Mouse (Mus musculus): ENCODE measurements around the gene Spag7. TPM values are rescaled to one million over a fixed set of nuclear protein-coding genes. Genes with fewer than 3 reads are reported as not detected.

Spag7 gene
- polyA plus RNA-seq, 2 experiments: 27.4 to 42.0 TPM

GRCm38 (mm10) chr11:70681897-70682581, 12.8 kb upstream of the Spag7 start:
- DNase-seq (ENCODE audit: low read depth in 3 of 3, low spot score in 3 of 3) (no peak), ATAC-seq (ENCODE audit: insufficient read depth) (peak; percentile 17; the same call in 1 of the 2 replicates)
- no peaks in the 10 kb centered on the region; the same call in 1 of the 2 replicates for H3K36me3 ChIP-seq (replicated peaks; ENCODE audit: control insufficient read depth, insufficient read depth, low read depth)
- no peaks in the 10 kb centered on the region for H3K27me3 ChIP-seq (ENCODE audit: control insufficient read depth, insufficient read depth, low read length)
- H3K9ac ChIP-seq (replicated peaks): no peak overlapping the region
- peaks cover 0 to 25% of the 10 kb centered on the region in 2 experiments; a peak in 2 of 4 replicates for H3K4me1 ChIP-seq (replicated peaks; ENCODE audit: control insufficient read depth in 2 of 2, insufficient read depth in 2 of 2, low read length in 1 of 2)
- no peak overlapping the region for H3K4me2 ChIP-seq (ENCODE audit: low read depth)
- no peak overlapping the region for H3K4me3 ChIP-seq (ENCODE audit: insufficient read depth in 1 of 2, low read depth in 2 of 2, low read length in 2 of 2)
- TF ChIP-seq EP300 (IDR thresholded peaks at IDR 0.05; ENCODE audit: low read depth) (no peak), CTCF (IDR thresholded peaks at IDR 0.05; ENCODE audit: low read depth) (peak; percentile 64)
- H3K9me3 ChIP-seq (ENCODE audit: control insufficient read depth, low read length): no peaks in the 10 kb centered on the region
- H3K27ac ChIP-seq: no peak overlapping the region
- 58% methylated on average over 11 of the region's 11 CpGs for WGBS (ENCODE audit: insufficient replicate concordance)

- H3K4me2 ChIP-seq (ENCODE audit: low read depth): no peak overlapping the region
- WGBS (ENCODE audit: insufficient replicate concordance): 79% methylated on average over 12 of the region's 12 CpGs
- H3K27ac ChIP-seq: no peak overlapping the region
- H3K9me3 ChIP-seq (ENCODE audit: control insufficient read depth, low read length): no peaks in the 10 kb centered on the region
- ATAC-seq (ENCODE audit: insufficient read depth) (no peak), DNase-seq (ENCODE audit: low read depth in 3 of 3, low spot score in 3 of 3) (no peak)
- peaks cover 0 to 22% of the 10 kb centered on the region in 2 experiments; a peak in 2 of 4 replicates for H3K4me1 ChIP-seq (replicated peaks; ENCODE audit: control insufficient read depth in 2 of 2, insufficient read depth in 2 of 2, low read length in 1 of 2)
- no peak for TF ChIP-seq EP300 (IDR thresholded peaks at IDR 0.05; ENCODE audit: low read depth)
- no peaks in the 10 kb centered on the region for H3K27me3 ChIP-seq (ENCODE audit: control insufficient read depth, insufficient read depth, low read length)
- no peak overlapping the region for H3K9ac ChIP-seq (replicated peaks)
- no peak overlapping the region for H3K4me3 ChIP-seq (ENCODE audit: insufficient read depth in 1 of 2, low read depth in 2 of 2, low read length in 2 of 2)
- no peaks in the 10 kb centered on the region; the same call in 1 of the 2 replicates for H3K36me3 ChIP-seq (replicated peaks; ENCODE audit: control insufficient read depth, insufficient read depth, low read depth)
Observed at GRCm38 (mm10) chr11:70681170-70681569, 12.0 kb upstream of the Spag7 start.

- no peaks in the 10 kb centered on the region for H3K27me3 ChIP-seq (ENCODE audit: control insufficient read depth, insufficient read depth, low read length)
- no peak for TF ChIP-seq CTCF (IDR thresholded peaks at IDR 0.05; ENCODE audit: low read depth)
- no peak for TF ChIP-seq EP300 (IDR thresholded peaks at IDR 0.05; ENCODE audit: low read depth)
- 45% methylated on average over 8 of the region's 8 CpGs for WGBS (ENCODE audit: insufficient replicate concordance)
- no peak overlapping the region for H3K4me2 ChIP-seq (ENCODE audit: low read depth)
- H3K9me3 ChIP-seq (ENCODE audit: control insufficient read depth, low read length): no peaks in the 10 kb centered on the region
- ATAC-seq (ENCODE audit: insufficient read depth) (no peak), DNase-seq (ENCODE audit: low read depth in 3 of 3, low spot score in 3 of 3) (no peak)
- H3K4me3 ChIP-seq (ENCODE audit: insufficient read depth in 1 of 2, low read depth in 2 of 2, low read length in 2 of 2): no peak overlapping the region
- no peak overlapping the region for H3K27ac ChIP-seq
- no peaks in the 10 kb centered on the region; the same call in 1 of the 2 replicates for H3K36me3 ChIP-seq (replicated peaks; ENCODE audit: control insufficient read depth, insufficient read depth, low read depth)
- peaks cover 0 to 22% of the 10 kb centered on the region in 2 experiments; a peak in 2 of 4 replicates for H3K4me1 ChIP-seq (replicated peaks; ENCODE audit: control insufficient read depth in 2 of 2, insufficient read depth in 2 of 2, low read length in 1 of 2)
- no peak overlapping the region for H3K9ac ChIP-seq (replicated peaks)
Observed at GRCm38 (mm10) chr11:70679894-70680293, 10.7 kb upstream of the Spag7 start.

DNA sequence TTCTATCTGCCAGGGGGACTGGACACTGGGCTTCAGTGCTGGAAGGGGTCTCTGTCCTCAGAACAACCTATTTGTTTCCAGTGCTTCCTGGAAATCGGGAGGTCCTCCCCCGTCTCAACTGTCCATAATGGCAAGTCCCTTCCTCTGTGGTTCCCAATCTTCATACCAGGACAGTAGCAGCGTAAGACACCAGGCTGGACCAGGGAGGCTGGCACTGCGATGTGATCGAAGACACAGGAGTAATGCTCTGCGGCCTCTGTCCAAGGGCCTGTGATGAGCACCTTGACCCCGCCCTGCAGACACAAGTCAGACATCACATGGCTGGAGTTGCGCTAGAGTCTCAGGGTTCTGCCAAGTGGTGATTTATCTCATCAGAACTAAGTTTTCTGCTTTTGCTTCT, 10.1 kb upstream of the Spag7 start:
- Histone ChIP-seq H3K4me2 (ENCODE audit: low read depth) (no peak overlapping the region), H3K4me1 (replicated peaks; ENCODE audit: control insufficient read depth in 2 of 2, insufficient read depth in 2 of 2, low read length in 1 of 2) (peaks cover 0 to 22% of the 10 kb centered on the region in 2 experiments; a peak in 2 of 4 replicates), H3K27me3 (ENCODE audit: control insufficient read depth, insufficient read depth, low read length) (no peaks in the 10 kb centered on the region), H3K9me3 (ENCODE audit: control insufficient read depth, low read length) (no peaks in the 10 kb centered on the region), H3K36me3 (replicated peaks; ENCODE audit: control insufficient read depth, insufficient read depth, low read depth) (no peaks in the 10 kb centered on the region; the same call in 1 of the 2 replicates), H3K9ac (replicated peaks) (no peak overlapping the region), H3K27ac (no peak overlapping the region), H3K4me3 (ENCODE audit: insufficient read depth in 1 of 2, low read depth in 2 of 2, low read length in 2 of 2) (no peak overlapping the region)
- no peak for TF ChIP-seq EP300 (IDR thresholded peaks at IDR 0.05; ENCODE audit: low read depth)
- TF ChIP-seq CTCF (IDR thresholded peaks at IDR 0.05; ENCODE audit: low read depth): no peak
- DNase-seq (ENCODE audit: low read depth in 3 of 3, low spot score in 3 of 3): no peak
- ATAC-seq (ENCODE audit: insufficient read depth): no peak
- WGBS (ENCODE audit: insufficient replicate concordance): 78% methylated on average over 8 of the region's 8 CpGs

GRCm38 (mm10) chr11:70678576-70678975, 9.4 kb upstream of the Spag7 start:
- Histone ChIP-seq H3K4me2 (ENCODE audit: low read depth) (no peak overlapping the region), H3K4me1 (replicated peaks; ENCODE audit: control insufficient read depth in 2 of 2, insufficient read depth in 2 of 2, low read length in 1 of 2) (peaks cover 0 to 22% of the 10 kb centered on the region in 2 experiments; a peak in 2 of 4 replicates), H3K27ac (0 out of 2 replicates have a peak overlapping the region, but pooled peaks have one; percentile 39), H3K9ac (replicated peaks) (no peak overlapping the region), H3K4me3 (ENCODE audit: insufficient read depth in 1 of 2, low read depth in 2 of 2, low read length in 2 of 2) (no peak overlapping the region), H3K9me3 (ENCODE audit: control insufficient read depth, low read length) (no peaks in the 10 kb centered on the region), H3K27me3 (ENCODE audit: control insufficient read depth, insufficient read depth, low read length) (no peaks in the 10 kb centered on the region), H3K36me3 (replicated peaks; ENCODE audit: control insufficient read depth, insufficient read depth, low read depth) (no peaks in the 10 kb centered on the region; the same call in 1 of the 2 replicates)
- TF ChIP-seq CTCF (IDR thresholded peaks at IDR 0.05; ENCODE audit: low read depth) (no peak), EP300 (IDR thresholded peaks at IDR 0.05; ENCODE audit: low read depth) (no peak)
- WGBS (ENCODE audit: insufficient replicate concordance): 63% methylated on average over 2 of the region's 2 CpGs
- ATAC-seq (ENCODE audit: insufficient read depth) (peak; percentile 33; the same call in 1 of the 2 replicates), DNase-seq (ENCODE audit: low read depth in 3 of 3, low spot score in 3 of 3) (no peak)

All from liver, embryonic 14.5 days (tissue).